Mouse (Mus musculus) embryonic fibroblast, embryonic 13.5 days (primary cell): ENCODE measurements around the gene Nkpd1. TPM values are rescaled to one million over a fixed set of nuclear protein-coding genes. Genes with fewer than 3 reads are reported as not detected.

ENCODE experiments used
- H3K27ac ChIP-seq: 2 replicates; pipeline ENCODE4 v1.5.1; 2012; ENCODE audit warnings: low read length, control low read depth, inconsistent platforms; ENCODE audit not compliant: insufficient read depth
- H3K4me1 ChIP-seq: 2 replicates; pipeline ENCODE4 v1.6.1; 2011; ENCODE audit warnings: low read length; ENCODE audit not compliant: control insufficient read depth, insufficient read depth
- H3K4me3 ChIP-seq: 2 replicates; pipeline ENCODE4 v1.5.1; 2011; ENCODE audit warnings: mild to moderate bottlenecking, control low read depth, low read length; ENCODE audit not compliant: insufficient read depth
- CTCF ChIP-seq: IDR thresholded peaks from 2 replicates; pipeline ENCODE4 v1.5.1; 2011; ENCODE audit warnings: mild to moderate bottlenecking, control low read depth, low read length, moderate library complexity, borderline replicate concordance; ENCODE audit not compliant: insufficient read depth
- POLR2A ChIP-seq: IDR thresholded peaks from 2 replicates; pipeline ENCODE4 v1.6.1; 2011; ENCODE audit warnings: low read depth, mild to moderate bottlenecking, control low read depth, low read length, moderate library complexity
- polyA plus RNA-seq: library from polyadenylated mRNA; stranded (reverse); fragments of >200 nt; gene quantifications from 2 replicates; pipeline ENCODE4 v1.2.4, GENCODE M21; 2011; ENCODE audit warnings: low read depth; ENCODE audit not compliant: missing spikeins, insufficient read length

The Nkpd1 gene
- polyA plus RNA-seq, 1 experiment = not detected

- TF ChIP-seq POLR2A (no peak), CTCF (no peak)
- Histone ChIP-seq H3K4me3 (no peak overlapping the region), H3K27ac (no peak overlapping the region)
These were observed 5.5 kb downstream of the Nkpd1 start for GRCm38 (mm10) chr7:19523017-19523756.

GRCm38 (mm10) chr7:19523757-19524419, 6.2 kb downstream of the Nkpd1 start:
- TF ChIP-seq POLR2A (no peak), CTCF (peak; percentile 64; the same call in 1 of the 2 replicates)
- Histone ChIP-seq H3K4me1 (no peaks in the 10 kb centered on the region), H3K4me3 (no peak overlapping the region), H3K27ac (no peak overlapping the region)

More at GRCm38 (mm10) chr7:19523017-19523756, 5.5 kb downstream of the Nkpd1 start:
- H3K4me1 ChIP-seq = no peaks in the 10 kb centered on the region

- no peak overlapping the region for H3K27ac ChIP-seq
- no peak overlapping the region for H3K4me3 ChIP-seq
- TF ChIP-seq CTCF = no peak
- no peak for TF ChIP-seq POLR2A
- no peaks in the 10 kb centered on the region for H3K4me1 ChIP-seq
These were observed 6.9 kb downstream of the Nkpd1 start for GRCm38 (mm10) chr7:19524420-19525104.

- Histone ChIP-seq H3K27ac (no peak overlapping the region), H3K4me1 (no peaks in the 10 kb centered on the region), H3K4me3 (no peak overlapping the region)
- TF ChIP-seq CTCF = no peak
- TF ChIP-seq POLR2A = no peak
These were observed 7.5 kb downstream of the Nkpd1 start for GRCm38 (mm10) chr7:19525105-19525481.

GRCm38 (mm10) chr7:19531077-19531476, 13.4 kb downstream of the Nkpd1 start:
- H3K27ac ChIP-seq = no peak overlapping the region
- TF ChIP-seq CTCF (no peak), POLR2A (no peak)
- no peaks in the 10 kb centered on the region for H3K4me1 ChIP-seq
- H3K4me3 ChIP-seq = no peak overlapping the region

DNA sequence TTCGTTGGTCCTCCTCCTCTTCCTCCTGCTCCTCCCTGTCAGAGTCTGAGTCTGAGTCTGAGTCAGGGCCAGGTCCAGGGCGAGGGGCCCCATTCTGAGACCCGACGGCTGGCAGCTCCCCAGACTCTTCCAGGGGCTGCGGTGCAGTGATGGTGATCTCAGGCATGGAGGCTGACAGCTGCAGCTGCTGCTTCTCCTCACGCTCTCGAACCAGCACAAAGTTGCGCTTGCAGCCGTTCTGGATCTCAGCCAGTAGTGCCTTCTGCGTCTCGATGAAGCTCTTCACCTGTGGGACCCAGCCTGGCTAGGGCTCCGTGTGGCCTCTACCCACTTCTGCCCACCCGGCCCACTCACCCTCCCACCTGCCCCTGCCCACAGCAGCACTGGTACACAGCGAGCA, 14.6 kb downstream of the Nkpd1 start:
- H3K4me3 ChIP-seq = no peak overlapping the region
- no peaks in the 10 kb centered on the region for H3K4me1 ChIP-seq
- H3K27ac ChIP-seq = no peak overlapping the region
- no peak for TF ChIP-seq POLR2A
- TF ChIP-seq CTCF = no peak

- Histone ChIP-seq H3K27ac (no peak overlapping the region), H3K4me3 (no peak overlapping the region), H3K4me1 (no peaks in the 10 kb centered on the region)
- TF ChIP-seq POLR2A (no peak), CTCF (no peak)
These were observed 17.0 kb downstream of the Nkpd1 start for GRCm38 (mm10) chr7:19534676-19535075.

- Histone ChIP-seq H3K27ac (no peak overlapping the region), H3K4me3 (no peak overlapping the region), H3K4me1 (peaks cover 6% of the 10 kb centered on the region)
- no peak for TF ChIP-seq CTCF
- TF ChIP-seq POLR2A = no peak
These were observed 23.3 kb downstream of the Nkpd1 start for GRCm38 (mm10) chr7:19540771-19541566.

GRCm38 (mm10) chr7:19541681-19542154, 24.1 kb downstream of the Nkpd1 start:
- no peak overlapping the region for H3K4me3 ChIP-seq
- peaks cover 8% of the 10 kb centered on the region for H3K4me1 ChIP-seq
- TF ChIP-seq POLR2A (no peak), CTCF (no peak)
- H3K27ac ChIP-seq = no peak overlapping the region
